Mouse (Mus musculus): ENCODE measurements around the gene Setd7. TPM values are rescaled to one million over a fixed set of nuclear protein-coding genes. Genes with fewer than 3 reads are reported as not detected.
A peak's percentile ranks its signal among the peaks of the same experiment; 100 is the strongest.

Setd7 gene
- polyA plus RNA-seq, 1 experiment from 2014 or later = 2.1 TPM

GRCm38 (mm10) chr3:51577816-51578749, 17.4 kb upstream of the Setd7 start:
- no peaks in the 10 kb centered on the region for H3K4me1 ChIP-seq (ENCODE audit: insufficient read depth, low read depth, low read length)
- H3K4me3 ChIP-seq (ENCODE audit: low read depth, low read length) = no peak overlapping the region
- peak; percentile 95 for ATAC-seq
- peak overlapping the region; percentile 47 for H3K27ac ChIP-seq (ENCODE audit: low read length)
- 52% methylated on average over 12 of the region's 12 CpGs for WGBS
- H3K4me2 ChIP-seq (replicated peaks; ENCODE audit: low read depth, low read length) = no peak overlapping the region
- H3K27me3 ChIP-seq (replicated peaks; ENCODE audit: insufficient read depth, low read length) = no peaks in the 10 kb centered on the region
- no peaks in the 10 kb centered on the region for H3K9me3 ChIP-seq (ENCODE audit: low read length)
- H3K9ac ChIP-seq (replicated peaks; ENCODE audit: low read depth) = no peak overlapping the region
- H3K36me3 ChIP-seq (ENCODE audit: insufficient read depth, low read length) = no peaks in the 10 kb centered on the region
- no peak for TF ChIP-seq EP300 (IDR thresholded peaks at IDR 0.05)
- no peak for TF ChIP-seq CTCF (IDR thresholded peaks at IDR 0.05)
- peak; percentile 92 for DNase-seq (ENCODE audit: low spot score)

GRCm38 (mm10) chr3:51577359-51577758, 16.7 kb upstream of the Setd7 start:
- Histone ChIP-seq H3K4me3 (ENCODE audit: low read depth, low read length) (no peak overlapping the region), H3K27ac (ENCODE audit: low read length) (peak overlapping the region; percentile 43; the same call in 1 of the 2 replicates), H3K9me3 (ENCODE audit: low read length) (no peaks in the 10 kb centered on the region), H3K4me1 (ENCODE audit: insufficient read depth, low read depth, low read length) (no peaks in the 10 kb centered on the region), H3K9ac (replicated peaks; ENCODE audit: low read depth) (no peak overlapping the region), H3K4me2 (replicated peaks; ENCODE audit: low read depth, low read length) (no peak overlapping the region), H3K27me3 (replicated peaks; ENCODE audit: insufficient read depth, low read length) (no peaks in the 10 kb centered on the region), H3K36me3 (ENCODE audit: insufficient read depth, low read length) (no peaks in the 10 kb centered on the region)
- no peak for ATAC-seq
- no peak for DNase-seq (ENCODE audit: low spot score)
- 68% methylated on average over 11 of the region's 11 CpGs for WGBS
- TF ChIP-seq CTCF (IDR thresholded peaks at IDR 0.05) (no peak), EP300 (IDR thresholded peaks at IDR 0.05) (no peak)

GRCm38 (mm10) chr3:51573915-51574314, 13.2 kb upstream of the Setd7 start:
- WGBS = 86% methylated on average over 9 of the region's 9 CpGs
- Histone ChIP-seq H3K9me3 (ENCODE audit: low read length) (no peaks in the 10 kb centered on the region), H3K4me3 (ENCODE audit: low read depth, low read length) (no peak overlapping the region), H3K27ac (ENCODE audit: low read length) (no peak overlapping the region), H3K36me3 (ENCODE audit: insufficient read depth, low read length) (no peaks in the 10 kb centered on the region), H3K4me2 (replicated peaks; ENCODE audit: low read depth, low read length) (no peak overlapping the region), H3K9ac (replicated peaks; ENCODE audit: low read depth) (no peak overlapping the region), H3K4me1 (ENCODE audit: insufficient read depth, low read depth, low read length) (no peaks in the 10 kb centered on the region), H3K27me3 (replicated peaks; ENCODE audit: insufficient read depth, low read length) (no peaks in the 10 kb centered on the region)
- TF ChIP-seq EP300 (IDR thresholded peaks at IDR 0.05) = no peak
- DNase-seq (ENCODE audit: low spot score) = no peak
- no peak for ATAC-seq

GRCm38 (mm10) chr3:51570200-51570599, 9.5 kb upstream of the Setd7 start:
- Histone ChIP-seq H3K27ac (ENCODE audit: low read length) (no peak overlapping the region), H3K36me3 (ENCODE audit: insufficient read depth, low read length) (no peaks in the 10 kb centered on the region), H3K4me2 (replicated peaks; ENCODE audit: low read depth, low read length) (no peak overlapping the region), H3K4me1 (ENCODE audit: insufficient read depth, low read depth, low read length) (no peaks in the 10 kb centered on the region), H3K9me3 (ENCODE audit: low read length) (no peaks in the 10 kb centered on the region), H3K9ac (replicated peaks; ENCODE audit: low read depth) (no peak overlapping the region), H3K4me3 (ENCODE audit: low read depth, low read length) (no peak overlapping the region), H3K27me3 (replicated peaks; ENCODE audit: insufficient read depth, low read length) (no peaks in the 10 kb centered on the region)
- DNase-seq (ENCODE audit: low spot score) (no peak), ATAC-seq (no peak)
- TF ChIP-seq CTCF (IDR thresholded peaks at IDR 0.05) (no peak), EP300 (IDR thresholded peaks at IDR 0.05) (no peak)
- 91% methylated on average over 4 of the region's 4 CpGs for WGBS

GRCm38 (mm10) chr3:51561993-51562385, 1.3 kb upstream of the Setd7 start:
- no peak overlapping the region for H3K27ac ChIP-seq (ENCODE audit: low read length)
- no peak for DNase-seq (ENCODE audit: low spot score)
- no peaks in the 10 kb centered on the region for H3K36me3 ChIP-seq (ENCODE audit: insufficient read depth, low read length)
- no peak overlapping the region for H3K4me3 ChIP-seq (ENCODE audit: low read depth, low read length)
- H3K4me2 ChIP-seq (replicated peaks; ENCODE audit: low read depth, low read length) = peak overlapping the region; percentile 98; the same call in 1 of the 2 replicates
- H3K27me3 ChIP-seq (replicated peaks; ENCODE audit: insufficient read depth, low read length) = no peaks in the 10 kb centered on the region
- WGBS = 52% methylated on average over 6 of the region's 6 CpGs
- ATAC-seq = no peak
- no peaks in the 10 kb centered on the region for H3K9me3 ChIP-seq (ENCODE audit: low read length)
- peaks cover 8% of the 10 kb centered on the region; the same call in 1 of the 2 replicates for H3K4me1 ChIP-seq (ENCODE audit: insufficient read depth, low read depth, low read length)
- no peak for TF ChIP-seq EP300 (IDR thresholded peaks at IDR 0.05)
- TF ChIP-seq CTCF (IDR thresholded peaks at IDR 0.05) = no peak
- H3K9ac ChIP-seq (replicated peaks; ENCODE audit: low read depth) = no peak overlapping the region

GRCm38 (mm10) chr3:51561109-51561992, 672 bp upstream of the Setd7 start:
- no peaks in the 10 kb centered on the region for H3K36me3 ChIP-seq (ENCODE audit: insufficient read depth, low read length)
- peak overlapping the region; percentile 80 for H3K9ac ChIP-seq (replicated peaks; ENCODE audit: low read depth)
- no peaks in the 10 kb centered on the region for H3K27me3 ChIP-seq (replicated peaks; ENCODE audit: insufficient read depth, low read length)
- peak overlapping the region; percentile 98 for H3K4me2 ChIP-seq (replicated peaks; ENCODE audit: low read depth, low read length)
- DNase-seq (ENCODE audit: low spot score) (peak; percentile 83), ATAC-seq (peak; percentile 64)
- under 1% methylated on average over 32 of the region's 32 CpGs for WGBS
- peak; percentile 68 for TF ChIP-seq CTCF (IDR thresholded peaks at IDR 0.05)
- no peak for TF ChIP-seq EP300 (IDR thresholded peaks at IDR 0.05)
- peak overlapping the region; percentile 94 for H3K27ac ChIP-seq (ENCODE audit: low read length)
- H3K4me3 ChIP-seq (ENCODE audit: low read depth, low read length) = peak overlapping the region; percentile 83
- peaks cover 8% of the 10 kb centered on the region; the same call in 1 of the 2 replicates for H3K4me1 ChIP-seq (ENCODE audit: insufficient read depth, low read depth, low read length)
- no peaks in the 10 kb centered on the region for H3K9me3 ChIP-seq (ENCODE audit: low read length)

All from lung, postnatal 0 days (tissue).